Mouse (Mus musculus) left cerebral cortex, adult 18-20 months (tissue): ENCODE data around the gene Gm12184. TPM values are rescaled to one million over a fixed set of nuclear protein-coding genes. Genes with fewer than 3 reads are reported as not detected.
A peak's percentile ranks its signal among the peaks of the same experiment; 100 is the strongest.

Source experiments
- DNase-seq, 2 experiments: peaks; one replicate each; pipeline ENCODE4 v3.0.0; 2021 to 2022; ENCODE audit warnings: low spot score in 2 of 2, mixed read lengths in 1 of 2
- total RNA-seq, 2 experiments: library from RNA; stranded (reverse); gene quantifications; 2 replicates each; pipeline ENCODE4 v1.2.3; 2021

Gene Gm12184
- total RNA-seq, 2 experiments from 2014 or later = 1.7 to 3.0 TPM

GRCm38 (mm10) chr11:48775483-48775882 lies 51.0 kb downstream of the Gm12184 start:
- peak; percentile 44 to 45 for DNase-seq

Other genes starting within 250 kb of the Gm12184 start
- gene Rack1, start 26.3 kb downstream of the Gm12184 start, total RNA-seq = 100 to 1,000 TPM; 233 to 240 TPM
- 10 to 100 TPM; 57.1 to 60.2 TPM for gene Trim41, start 9.3 kb downstream of the Gm12184 start, total RNA-seq
- gene Trim7, start 515 bp downstream of the Gm12184 start, total RNA-seq = 1 to 10 TPM; 2.3 to 3.7 TPM
- gene Irgm1, start 45.0 kb upstream of the Gm12184 start, total RNA-seq = 1 to 10 TPM; 7.0 to 7.7 TPM
- under 1 TPM in 1 of 2 experiments, not detected in 1; 0.49 TPM for gene Gm5431, start 75.6 kb upstream of the Gm12184 start, total RNA-seq
- gene Psme2b, start 119.5 kb upstream of the Gm12184 start, total RNA-seq = 1 to 10 TPM; 1.9 to 2.8 TPM
- gene Olfr56, start 152.2 kb upstream of the Gm12184 start, total RNA-seq = not detected
- gene 9930111J21Rik1, start 152.7 kb upstream of the Gm12184 start, total RNA-seq = 1 to 10 TPM in 1 of 2 experiments, under 1 TPM in 1; 0.91 to 1.5 TPM
- gene Gm12185, start 165.6 kb upstream of the Gm12184 start, total RNA-seq = under 1 TPM; 0.16 to 0.37 TPM
- under 1 TPM in 1 of 2 experiments, not detected in 1; 0.81 TPM for gene Tgtp1, start 167.5 kb upstream of the Gm12184 start, total RNA-seq
- 1 to 10 TPM in 1 of 2 experiments, under 1 TPM in 1; 0.94 to 1.6 TPM for gene 9930111J21Rik2, start 224.6 kb upstream of the Gm12184 start, total RNA-seq
- under 1 TPM; 0.47 to 0.65 TPM for gene Tgtp2, start 237.6 kb upstream of the Gm12184 start, total RNA-seq
- gene Ifi47, start 249.9 kb upstream of the Gm12184 start, total RNA-seq = 1 to 10 TPM; 1.0 to 1.4 TPM